Mouse (Mus musculus) retina, adult 2 months (tissue): ENCODE data around the gene Dll4.

Experiments
- DNase-seq: peaks from one replicate; pipeline ENCODE4 v3.0.0-alpha.2; 2012; ENCODE audit warnings: low read depth, low spot score

The Dll4 gene

GRCm38 (mm10) chr2:119325568-119326143 is at the start of gene Dll4:
Gene Dll4, plus strand, starts transcription at chr2:119325784.
- no peak for DNase-seq

GRCm38 (mm10) chr2:119276926-119277325 is 48.7 kb upstream of the Dll4 start:
- DNase-seq = no peak

- no peak for DNase-seq
Measured at GRCm38 (mm10) chr2:119277810-119278209, 47.8 kb upstream of the Dll4 start.

DNA sequence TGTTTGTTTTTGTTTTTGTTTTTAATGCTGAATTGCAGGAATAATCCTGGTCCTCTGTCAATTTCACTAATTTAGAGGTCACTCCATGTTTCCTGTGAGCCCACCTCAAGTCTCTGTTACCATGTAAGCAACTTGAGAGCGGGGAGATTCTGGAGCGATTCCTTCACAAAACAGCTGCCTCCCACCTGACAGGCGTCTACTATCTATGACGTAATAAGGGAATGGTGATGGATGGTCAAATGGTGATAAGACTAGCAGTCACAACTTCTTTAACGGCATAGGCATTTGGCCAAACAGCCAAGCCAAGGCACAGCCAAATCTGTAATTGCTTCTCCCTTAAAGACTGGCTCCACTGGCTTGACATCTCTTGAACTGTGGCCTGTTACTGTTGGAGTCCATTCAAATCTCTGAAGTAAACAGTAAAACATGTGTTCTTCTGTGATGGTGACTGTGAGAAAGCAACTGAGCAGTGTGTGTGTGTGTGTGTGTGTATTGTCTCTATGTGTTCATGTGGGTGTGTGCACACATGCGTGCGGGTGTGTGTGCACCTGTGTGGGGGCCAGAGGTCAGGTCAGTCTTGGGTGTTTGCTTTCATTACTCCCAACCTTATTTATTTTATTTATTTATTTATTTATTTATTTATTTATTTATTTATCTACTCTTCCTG is 43.6 kb upstream of the Dll4 start:
- no peak for DNase-seq

GRCm38 (mm10) chr2:119287372-119287771 is 38.2 kb upstream of the Dll4 start:
- DNase-seq = no peak

DNA sequence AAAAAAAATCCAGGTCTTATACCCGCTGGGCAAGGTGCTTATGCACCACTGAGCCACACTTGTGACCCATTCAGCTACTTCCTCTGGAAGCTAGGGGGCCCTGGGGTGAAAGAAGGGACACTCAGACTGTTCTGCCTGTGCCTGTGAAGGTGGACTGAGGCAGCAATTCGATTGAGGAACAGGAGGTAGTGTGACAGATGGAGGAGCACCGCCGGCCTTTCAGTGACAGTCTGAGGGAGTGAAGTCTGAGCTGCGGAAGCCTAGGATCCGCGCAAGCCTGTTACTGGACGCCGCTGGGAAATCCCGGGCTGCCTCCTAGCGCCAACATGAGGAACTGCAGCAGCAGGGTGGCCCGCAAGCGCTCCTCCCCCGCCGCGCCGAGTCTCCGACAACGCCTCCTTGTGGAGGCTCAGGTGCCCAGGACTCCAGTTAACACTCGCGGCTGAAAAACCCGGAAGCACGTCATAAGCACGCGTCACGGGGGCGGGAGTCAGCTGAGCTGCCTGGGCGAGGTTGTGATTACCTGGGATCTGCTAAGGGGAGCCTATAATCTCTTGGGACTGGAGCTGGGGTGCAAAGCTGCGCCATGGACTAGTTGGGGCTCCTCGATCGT is 37.2 kb upstream of the Dll4 start, which contains the start of gene Vps18:
Gene Vps18, plus strand, starts transcription at position 471 of the 613 bp plus-strand sequence.
- peak; percentile 99 for DNase-seq

- DNase-seq = no peak
Measured at GRCm38 (mm10) chr2:119289014-119289416, 36.6 kb upstream of the Dll4 start.

GRCm38 (mm10) chr2:119292281-119292680 is 33.3 kb upstream of the Dll4 start:
- DNase-seq = no peak

- no peak for DNase-seq
Measured at GRCm38 (mm10) chr2:119292852-119293251, 32.7 kb upstream of the Dll4 start.

DNA sequence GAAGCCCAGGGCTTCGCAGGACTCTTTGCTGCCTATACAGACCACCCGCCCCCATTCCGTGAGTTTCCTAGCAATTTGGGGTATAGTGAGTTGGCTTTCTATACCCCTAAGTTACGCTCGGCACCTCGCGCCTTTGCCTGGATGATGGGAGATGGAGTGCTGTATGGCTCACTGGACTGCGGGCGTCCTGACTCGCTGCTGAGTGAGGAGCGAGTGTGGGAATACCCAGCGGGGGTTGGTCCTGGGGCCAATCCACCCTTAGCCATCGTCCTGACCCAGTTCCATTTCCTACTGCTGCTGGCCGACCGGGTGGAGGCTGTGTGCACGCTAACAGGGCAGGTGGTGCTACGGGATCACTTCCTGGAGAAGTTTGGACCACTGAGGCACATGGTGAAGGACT is 32.3 kb upstream of the Dll4 start:
- DNase-seq = no peak

DNA sequence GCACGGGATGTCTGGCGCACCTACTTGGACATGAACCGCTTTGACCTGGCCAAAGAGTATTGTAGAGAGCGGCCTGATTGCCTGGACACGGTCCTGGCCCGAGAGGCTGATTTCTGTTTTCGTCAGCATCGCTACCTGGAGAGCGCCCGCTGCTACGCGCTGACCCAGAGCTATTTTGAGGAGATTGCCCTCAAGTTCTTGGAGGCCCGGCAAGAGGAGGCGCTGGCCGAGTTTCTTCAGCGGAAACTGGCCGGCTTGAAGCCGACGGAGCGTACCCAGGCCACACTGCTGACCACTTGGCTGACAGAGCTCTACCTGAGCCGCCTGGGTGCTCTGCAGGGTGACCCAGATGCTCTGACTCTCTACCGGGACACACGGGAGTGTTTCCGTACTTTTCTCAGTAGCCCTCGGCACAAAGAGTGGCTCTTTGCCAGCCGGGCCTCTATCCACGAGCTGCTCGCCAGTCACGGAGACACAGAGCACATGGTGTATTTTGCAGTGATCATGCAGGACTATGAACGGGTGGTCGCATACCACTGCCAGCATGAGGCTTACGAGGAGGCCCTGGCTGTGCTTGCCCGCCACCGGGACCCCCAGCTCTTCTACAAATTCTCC is 31.7 kb upstream of the Dll4 start:
- no peak for DNase-seq

GRCm38 (mm10) chr2:119294411-119294810 is 31.2 kb upstream of the Dll4 start:
- DNase-seq = no peak

- DNase-seq = no peak
Measured at GRCm38 (mm10) chr2:119296756-119297155, 28.8 kb upstream of the Dll4 start.

- no peak for DNase-seq
Measured at GRCm38 (mm10) chr2:119297506-119297905, 28.1 kb upstream of the Dll4 start.

DNA sequence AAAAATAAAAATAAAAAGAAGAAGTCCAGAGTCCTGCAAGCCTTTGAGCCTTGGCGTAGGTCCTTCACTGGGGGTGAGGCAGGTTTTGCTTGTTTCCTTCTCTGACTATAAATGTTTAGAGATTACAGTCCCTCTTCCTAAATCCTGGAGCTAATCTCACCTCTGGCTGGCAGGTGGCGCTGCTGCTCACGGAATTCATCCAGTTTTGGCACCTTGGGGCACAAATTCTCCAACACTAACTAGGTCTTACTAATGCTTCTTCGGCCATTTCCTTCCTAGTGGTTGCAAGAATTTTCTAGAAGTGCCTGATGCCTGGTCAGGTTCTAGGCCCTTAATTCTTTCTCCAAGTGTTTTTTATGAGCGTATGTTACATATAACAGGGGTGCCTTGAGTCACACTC is 27.3 kb upstream of the Dll4 start:
- DNase-seq = no peak

GRCm38 (mm10) chr2:119298839-119299238 is 26.7 kb upstream of the Dll4 start:
- DNase-seq = no peak

- DNase-seq = no peak
Measured at GRCm38 (mm10) chr2:119299981-119300818, 25.4 kb upstream of the Dll4 start.

DNA sequence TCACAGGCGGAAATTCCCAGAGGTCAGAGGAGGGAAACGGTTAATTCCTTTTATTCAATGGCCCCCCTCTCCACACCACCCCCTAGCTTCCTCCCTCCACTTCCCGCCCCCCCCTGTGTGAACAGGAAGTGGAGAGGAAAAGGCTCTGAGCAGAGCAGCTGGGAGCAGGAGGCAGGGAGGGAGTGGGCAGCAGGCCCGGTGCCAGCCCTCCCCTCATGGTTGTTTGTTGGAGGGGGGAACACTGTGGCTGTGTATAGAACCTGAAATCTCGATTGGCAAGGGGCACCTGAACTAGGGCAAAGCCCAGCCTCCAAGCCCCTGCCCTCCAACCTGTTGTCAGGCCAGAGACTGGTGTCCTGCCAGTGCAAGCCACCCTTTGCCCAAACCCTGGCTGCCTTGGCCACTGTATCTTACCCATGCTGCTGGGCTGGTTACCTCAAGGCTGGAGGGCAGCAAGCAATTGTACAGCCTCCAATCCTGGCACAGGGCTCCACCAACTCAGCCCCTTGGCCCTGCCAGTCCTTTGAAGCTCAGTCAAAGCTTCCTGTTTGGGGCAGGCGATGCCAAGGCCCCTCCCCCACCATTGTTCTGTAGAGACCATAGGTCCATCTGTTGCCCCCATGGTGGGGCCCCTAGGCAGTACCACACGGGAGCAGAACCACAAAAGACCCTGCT is 24.6 kb upstream of the Dll4 start:
- no peak for DNase-seq

- DNase-seq = no peak
Measured at GRCm38 (mm10) chr2:119302876-119303275, 22.7 kb upstream of the Dll4 start.

- DNase-seq = no peak
Measured at GRCm38 (mm10) chr2:119304391-119304790, 21.2 kb upstream of the Dll4 start.

- no peak for DNase-seq
Measured at GRCm38 (mm10) chr2:119304798-119305208, 20.8 kb upstream of the Dll4 start.
